Mouse (Mus musculus): ENCODE data around the gene Ccdc62.

The Ccdc62 gene

DNA sequence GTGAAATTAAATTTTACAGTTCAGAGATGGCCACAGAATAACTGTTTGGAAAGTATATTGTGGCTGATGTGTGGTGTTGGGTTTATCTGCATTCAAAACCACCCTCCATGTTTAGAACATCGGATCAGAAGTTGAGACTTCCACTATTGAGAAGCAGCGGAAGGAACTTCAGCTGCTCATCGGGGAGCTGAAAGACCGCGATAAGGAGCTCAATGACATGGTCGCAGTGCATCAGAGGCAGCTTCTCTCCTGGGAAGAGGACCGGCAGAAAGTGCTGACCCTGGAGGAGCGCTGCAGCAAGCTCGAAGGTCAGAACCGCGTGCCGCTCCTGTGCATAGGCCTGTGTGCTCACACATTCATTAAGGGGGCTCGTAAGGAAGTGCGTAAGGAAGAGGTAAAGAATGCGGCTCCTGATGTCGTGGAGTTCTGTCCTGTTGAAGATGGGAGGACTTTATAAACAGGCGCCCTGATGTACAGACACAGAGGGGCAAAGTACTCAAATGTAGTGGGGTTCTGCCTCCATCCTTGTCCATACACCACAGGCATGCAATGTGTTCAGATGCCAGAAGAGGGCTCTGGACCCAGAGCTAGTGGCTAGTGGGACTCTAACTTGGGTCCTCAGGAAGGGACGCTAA, 3.6 kb downstream of the Ccdc62 start:
- in situ Hi-C loops (cut with MboI; ENCODE audit: low sequenced_read_pairs) = no loop called here

DNA sequence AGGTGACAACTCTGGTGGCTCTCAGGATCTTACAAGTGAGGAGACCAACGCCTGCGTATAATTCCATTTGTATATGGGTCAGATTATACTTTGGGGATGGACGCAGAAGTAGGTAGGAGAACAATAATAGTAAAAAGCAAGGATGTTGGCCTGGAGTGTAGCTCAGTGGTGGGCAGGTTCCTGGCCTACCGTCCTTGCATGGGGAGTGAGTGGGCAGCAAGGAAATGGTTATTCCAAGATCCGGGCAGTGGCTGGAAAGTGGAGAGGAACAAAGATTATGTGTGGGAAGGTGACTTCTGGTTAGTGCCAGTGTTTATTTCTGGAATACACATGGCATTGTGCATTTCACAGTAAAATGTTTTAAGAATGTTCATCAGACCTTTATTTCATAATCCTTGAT, 5.5 kb downstream of the Ccdc62 start:
- in situ Hi-C loops (cut with MboI; ENCODE audit: low sequenced_read_pairs) = no loop called here

DNA sequence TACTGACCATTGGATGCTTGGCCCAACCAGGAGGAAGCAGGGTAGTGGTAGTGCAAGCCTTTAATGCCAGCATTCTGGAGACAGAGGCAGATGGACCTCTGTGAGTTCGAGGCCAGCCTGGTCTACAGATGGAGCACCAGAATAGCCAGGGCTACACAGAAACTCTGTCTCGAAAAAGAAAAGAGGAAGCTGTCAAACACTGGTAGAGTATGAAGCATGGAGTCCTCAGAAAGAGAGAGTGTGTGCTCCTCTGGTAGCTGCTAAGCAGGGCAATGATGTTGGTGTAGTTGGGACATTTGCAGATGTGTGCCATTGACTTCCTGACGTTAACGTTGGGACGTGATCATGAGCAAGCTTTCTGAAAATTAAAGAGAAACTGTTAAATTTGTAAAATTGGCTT, 8.0 kb downstream of the Ccdc62 start:
- in situ Hi-C loops (cut with MboI; ENCODE audit: low sequenced_read_pairs) = no loop called here

DNA sequence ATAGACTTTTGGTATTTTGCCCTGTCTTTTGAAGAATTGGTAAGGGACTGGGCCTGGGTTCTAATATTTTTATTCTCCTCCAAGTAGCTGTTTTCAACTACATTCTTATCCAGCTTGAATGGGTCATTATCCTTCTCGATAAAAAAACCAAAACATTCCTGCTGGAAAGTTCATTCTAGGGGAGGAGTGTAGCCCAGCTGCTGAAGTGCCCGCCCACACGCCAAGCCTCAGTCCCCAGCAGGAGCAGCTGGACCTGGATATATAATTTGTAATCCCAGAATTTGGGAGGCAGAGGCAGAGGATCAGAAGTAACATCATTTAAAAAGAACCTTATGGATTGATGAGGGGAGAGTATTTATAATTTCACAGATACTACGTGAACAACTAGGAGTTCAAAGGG, 16.1 kb downstream of the Ccdc62 start:
- in situ Hi-C loops (cut with MboI; ENCODE audit: low sequenced_read_pairs) = loop anchor here (5.0 kb wide), 1 partner anchor 41 kb away; no protein-coding TSS in a partner anchor

DNA sequence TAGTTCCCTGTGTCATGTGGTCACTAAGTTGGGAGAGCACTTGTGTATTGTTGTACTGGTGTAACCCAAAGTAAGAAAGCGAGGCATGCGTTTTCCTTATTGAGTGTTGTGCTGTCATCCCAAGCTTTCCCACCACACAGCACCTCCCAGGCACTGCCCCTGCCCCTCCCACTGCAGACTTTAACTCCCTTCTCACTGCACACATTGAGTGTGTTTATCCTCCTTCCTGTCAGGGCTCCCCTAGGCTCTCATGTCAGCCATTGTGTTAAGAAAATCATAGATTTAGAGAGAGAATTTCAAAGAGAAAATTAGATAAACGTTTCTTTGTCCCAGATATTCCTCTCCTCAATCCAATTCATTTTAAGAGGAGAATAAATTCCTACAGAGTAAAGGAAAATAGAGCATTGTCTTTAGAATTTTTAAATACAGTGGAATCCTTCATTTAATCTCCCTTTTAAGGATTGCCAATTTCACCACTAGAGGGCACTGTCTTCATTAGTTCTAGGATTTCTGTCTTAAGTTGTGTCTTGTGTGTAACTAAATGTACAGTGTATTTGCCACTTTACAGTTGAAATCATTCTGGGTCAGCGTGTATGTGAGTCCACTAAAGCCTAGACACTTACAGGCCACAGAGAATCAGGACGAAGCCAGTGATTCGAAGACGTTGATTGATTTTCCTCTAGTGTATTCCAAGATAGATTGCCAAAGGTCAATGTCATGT, 16.7 kb downstream of the Ccdc62 start:
- in situ Hi-C loops (cut with MboI; ENCODE audit: low sequenced_read_pairs) = loop anchor here (5.0 kb wide), 1 partner anchor 40 kb away; no protein-coding TSS in a partner anchor

DNA sequence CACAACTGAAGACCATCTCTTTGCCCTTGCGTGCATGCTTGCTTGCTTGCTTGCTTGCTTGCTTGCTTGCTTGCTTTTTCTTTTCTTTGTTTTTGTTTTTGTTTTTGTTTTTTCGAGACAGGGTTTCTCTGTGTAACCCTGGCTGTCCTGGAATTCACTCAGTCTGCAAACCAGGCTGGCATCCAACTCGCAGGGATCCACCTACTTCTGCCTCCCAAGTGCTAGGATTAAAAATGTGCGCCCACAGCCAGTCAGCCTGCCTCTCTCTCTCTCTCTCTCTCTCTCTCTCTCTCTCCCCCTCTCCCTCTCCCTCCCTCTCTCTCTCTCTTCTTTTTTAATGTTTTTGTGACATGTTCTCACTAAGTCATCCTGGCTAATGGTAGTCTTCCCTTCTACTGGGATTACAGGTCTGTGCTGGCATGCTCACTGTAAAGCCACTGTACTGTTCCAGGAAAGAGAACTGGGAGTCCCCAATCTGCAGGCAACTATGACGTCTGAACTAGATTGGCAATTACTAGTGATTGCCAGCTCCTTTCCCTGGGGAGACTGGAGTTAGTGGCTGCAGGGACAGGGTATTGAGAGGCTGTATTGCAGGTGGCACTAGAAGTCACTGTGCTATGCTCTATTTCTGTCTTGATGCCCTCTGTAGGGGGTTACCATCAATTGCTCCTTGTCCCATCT, 22.0 kb downstream of the Ccdc62 start:
- in situ Hi-C loops (cut with MboI; ENCODE audit: low sequenced_read_pairs) = no loop called here

DNA sequence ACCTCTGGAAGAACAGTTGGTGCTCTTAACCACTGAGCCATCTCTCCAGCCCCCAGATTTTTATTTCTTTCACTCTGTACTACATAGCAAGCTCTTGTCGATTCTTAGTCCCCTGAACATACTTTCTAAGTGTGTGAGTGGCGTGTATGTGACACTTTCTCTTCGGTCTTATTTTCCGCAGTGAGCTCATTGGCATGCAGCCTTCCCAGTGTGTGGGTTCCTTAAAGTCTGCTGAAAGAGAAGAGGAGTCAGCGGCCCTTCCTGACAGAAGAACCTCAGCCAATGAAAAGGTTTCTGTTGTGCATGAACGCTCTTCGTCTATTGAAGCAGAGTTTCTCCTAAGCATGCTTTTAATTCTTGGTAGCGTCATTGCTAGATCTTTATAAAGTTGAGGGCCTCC, 26.7 kb downstream of the Ccdc62 start:
- in situ Hi-C loops (cut with MboI; ENCODE audit: low sequenced_read_pairs) = no loop called here

DNA sequence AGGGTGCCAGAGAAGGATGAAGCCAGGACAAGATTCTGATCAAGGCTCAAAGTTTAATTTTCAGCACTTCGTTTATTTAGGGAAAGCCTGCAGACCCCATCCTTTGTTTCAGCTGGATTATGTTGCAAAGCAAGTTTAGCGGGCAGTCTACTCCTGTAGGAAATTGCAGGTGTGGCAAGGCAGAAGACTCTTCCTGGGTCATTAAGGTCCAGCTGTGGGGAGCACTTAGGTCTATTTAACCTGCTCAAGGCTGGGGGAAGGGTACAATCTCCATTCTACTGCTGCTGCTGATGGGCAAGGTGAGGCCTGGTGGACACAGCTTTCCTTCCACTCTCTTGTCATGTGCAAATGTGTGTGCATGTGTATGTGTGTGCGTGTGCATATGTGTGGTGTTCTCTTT, 28.5 kb downstream of the Ccdc62 start:
- in situ Hi-C loops (cut with MboI; ENCODE audit: low sequenced_read_pairs) = no loop called here

DNA sequence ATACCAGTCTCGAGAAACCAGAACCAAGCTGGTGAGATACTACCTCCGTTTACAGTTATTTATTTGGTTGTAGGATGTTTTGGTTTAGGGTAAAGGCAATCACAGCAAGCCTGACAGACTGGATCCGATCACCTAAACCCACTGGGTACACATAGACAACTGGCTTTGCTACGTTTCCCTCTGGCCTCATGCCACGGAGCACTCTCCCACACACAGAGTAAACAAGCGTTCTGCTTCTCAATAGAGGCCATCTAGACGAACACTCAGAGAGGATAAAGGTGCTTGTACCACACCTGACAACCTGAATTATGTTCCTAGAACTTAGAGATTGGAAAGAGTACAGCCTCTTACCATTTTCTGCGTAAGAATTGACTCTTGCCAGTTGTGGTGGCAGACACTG, 29.6 kb downstream of the Ccdc62 start:
- in situ Hi-C loops (cut with MboI; ENCODE audit: low sequenced_read_pairs) = no loop called here

DNA sequence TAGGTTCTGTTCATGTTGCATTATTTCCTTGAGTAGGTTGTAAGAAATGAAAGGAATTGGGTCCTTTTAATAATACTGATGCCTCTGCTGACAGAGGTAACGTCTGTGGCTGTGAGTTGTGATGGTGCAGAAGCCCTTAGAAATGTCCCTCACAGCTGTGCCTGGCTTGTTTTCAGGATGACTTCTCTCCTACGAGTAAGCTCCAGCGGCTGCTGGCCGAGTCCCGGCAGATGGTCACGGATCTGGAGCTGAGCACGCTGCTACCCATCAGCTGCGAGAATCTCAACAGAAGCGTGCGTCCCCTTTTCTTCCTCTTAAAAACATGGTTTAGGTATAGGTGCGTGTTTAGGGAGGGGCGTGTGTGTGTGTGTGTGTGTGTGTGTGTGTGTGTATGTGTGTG, 30.6 kb downstream of the Ccdc62 start:
- in situ Hi-C loops (cut with MboI; ENCODE audit: low sequenced_read_pairs) = no loop called here

DNA sequence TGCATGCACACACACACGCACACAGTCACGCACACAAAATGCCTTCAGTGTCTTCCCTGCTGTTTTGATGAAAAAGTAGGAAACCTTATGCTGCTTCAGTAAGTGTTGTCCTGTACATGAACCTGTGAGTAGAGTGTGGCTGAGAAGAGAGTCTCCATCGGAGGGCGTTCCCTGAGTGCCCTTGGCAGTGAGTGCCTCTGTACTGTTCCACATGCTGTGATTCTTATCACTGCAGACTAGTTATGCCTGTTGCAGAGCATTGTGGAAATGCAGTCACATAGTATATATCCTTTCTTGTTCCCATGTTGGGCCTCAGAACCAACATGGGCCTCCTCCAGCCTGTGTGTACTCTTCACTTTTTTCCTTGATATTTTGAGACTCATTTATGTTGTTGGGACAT, 33.7 kb downstream of the Ccdc62 start:
- in situ Hi-C loops (cut with MboI; ENCODE audit: low sequenced_read_pairs) = no loop called here

DNA sequence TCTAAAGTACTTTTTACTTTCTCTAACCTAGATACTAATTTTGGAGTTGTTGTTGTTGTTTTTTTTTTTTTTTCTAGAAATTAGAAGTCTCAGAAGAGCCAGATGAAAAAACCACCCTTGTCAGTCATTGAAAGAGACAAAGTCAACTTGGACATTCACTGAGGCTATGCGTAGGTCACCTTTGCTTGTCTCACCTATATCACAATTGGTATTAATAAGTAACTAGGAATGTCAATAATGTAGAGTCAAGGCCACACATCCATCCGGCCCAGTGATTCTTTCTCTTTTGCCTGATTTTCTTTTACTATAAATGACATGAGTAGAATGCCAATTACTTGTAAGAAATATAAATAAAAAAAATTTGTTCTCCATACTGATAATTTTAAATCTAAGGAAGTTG, 36.3 kb downstream of the Ccdc62 start:
- in situ Hi-C loops (cut with MboI; ENCODE audit: low sequenced_read_pairs) = no loop called here

DNA sequence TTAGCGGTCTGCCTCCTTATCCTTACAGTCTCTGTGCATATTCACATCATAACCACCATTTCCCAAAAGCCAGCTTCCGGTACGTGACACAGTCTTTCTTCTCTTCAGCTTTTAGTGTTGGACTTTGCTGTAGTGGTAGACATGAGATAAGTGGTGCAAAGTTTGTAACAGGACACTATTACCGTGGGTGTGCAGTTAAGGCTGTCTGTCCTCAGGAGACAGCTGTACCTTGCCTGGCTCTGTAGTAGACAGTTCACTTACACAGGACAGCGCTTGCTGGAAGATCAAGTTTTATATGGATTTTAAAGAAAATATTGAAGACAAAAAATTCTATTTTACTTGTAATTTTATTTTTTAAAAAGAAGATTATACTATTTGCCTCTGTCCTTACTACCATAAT, 38.0 kb downstream of the Ccdc62 start:
- in situ Hi-C loops (cut with MboI; ENCODE audit: low sequenced_read_pairs) = no loop called here

DNA sequence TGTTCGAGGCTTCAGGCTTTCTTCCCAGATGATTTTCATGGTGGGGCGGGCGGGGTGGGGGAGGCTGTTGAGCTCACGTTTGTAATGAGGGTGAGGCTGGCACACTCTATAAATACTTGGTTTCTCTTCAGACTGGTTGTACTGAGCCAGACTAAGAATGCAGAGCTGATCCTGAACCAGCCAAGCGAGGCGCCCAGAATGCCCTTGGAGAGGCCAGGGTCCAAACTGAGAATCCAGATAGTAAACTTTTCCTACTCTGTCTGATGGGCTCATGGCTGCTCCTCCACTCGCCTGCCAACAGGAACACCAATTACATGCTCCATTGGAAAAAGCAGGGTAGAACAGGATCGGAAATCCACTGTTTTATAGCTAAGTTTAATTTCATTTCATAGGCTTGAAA, 38.7 kb downstream of the Ccdc62 start:
- in situ Hi-C loops (cut with MboI; ENCODE audit: low sequenced_read_pairs) = no loop called here

DNA sequence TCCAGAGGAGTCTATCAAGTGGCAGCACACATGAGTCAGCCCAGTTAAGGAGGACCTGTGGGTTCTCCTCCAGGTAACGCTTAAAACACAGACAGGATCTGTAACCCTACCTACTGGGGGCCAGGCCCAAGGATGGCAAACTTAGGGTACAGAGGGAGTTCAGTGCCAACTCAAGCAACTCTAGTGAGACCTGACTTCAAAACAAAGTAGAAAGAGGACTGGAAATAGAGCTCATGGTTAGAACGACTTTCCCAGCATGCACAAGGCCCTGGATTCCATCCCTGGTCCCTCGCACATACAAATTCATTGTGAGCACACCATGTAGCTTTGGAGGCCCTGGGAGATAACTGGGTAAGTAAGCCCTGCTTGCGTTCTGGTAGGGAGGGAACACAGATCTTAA, 40.1 kb downstream of the Ccdc62 start:
- in situ Hi-C loops (cut with MboI; ENCODE audit: low sequenced_read_pairs) = no loop called here

DNA sequence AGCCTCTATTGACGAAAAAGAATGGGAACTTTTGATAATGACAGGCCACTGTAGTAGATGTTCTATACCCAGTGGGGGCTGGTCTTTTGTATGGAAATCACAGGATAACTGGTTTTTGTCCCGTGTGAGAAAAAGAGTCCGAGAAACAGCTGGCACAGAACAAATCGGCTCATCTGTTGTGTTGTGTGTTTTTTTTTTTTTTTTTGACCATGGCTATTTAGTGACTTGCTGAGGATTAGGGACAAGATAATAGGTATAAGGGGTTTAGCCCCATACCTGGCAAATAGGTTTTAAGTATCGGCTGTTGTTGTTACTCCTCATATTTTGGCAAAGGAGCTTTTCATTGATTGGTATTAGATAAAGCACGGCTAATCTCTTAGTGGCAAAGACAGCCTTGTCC, 42.0 kb downstream of the Ccdc62 start:
- in situ Hi-C loops (cut with MboI; ENCODE audit: low sequenced_read_pairs) = no loop called here

DNA sequence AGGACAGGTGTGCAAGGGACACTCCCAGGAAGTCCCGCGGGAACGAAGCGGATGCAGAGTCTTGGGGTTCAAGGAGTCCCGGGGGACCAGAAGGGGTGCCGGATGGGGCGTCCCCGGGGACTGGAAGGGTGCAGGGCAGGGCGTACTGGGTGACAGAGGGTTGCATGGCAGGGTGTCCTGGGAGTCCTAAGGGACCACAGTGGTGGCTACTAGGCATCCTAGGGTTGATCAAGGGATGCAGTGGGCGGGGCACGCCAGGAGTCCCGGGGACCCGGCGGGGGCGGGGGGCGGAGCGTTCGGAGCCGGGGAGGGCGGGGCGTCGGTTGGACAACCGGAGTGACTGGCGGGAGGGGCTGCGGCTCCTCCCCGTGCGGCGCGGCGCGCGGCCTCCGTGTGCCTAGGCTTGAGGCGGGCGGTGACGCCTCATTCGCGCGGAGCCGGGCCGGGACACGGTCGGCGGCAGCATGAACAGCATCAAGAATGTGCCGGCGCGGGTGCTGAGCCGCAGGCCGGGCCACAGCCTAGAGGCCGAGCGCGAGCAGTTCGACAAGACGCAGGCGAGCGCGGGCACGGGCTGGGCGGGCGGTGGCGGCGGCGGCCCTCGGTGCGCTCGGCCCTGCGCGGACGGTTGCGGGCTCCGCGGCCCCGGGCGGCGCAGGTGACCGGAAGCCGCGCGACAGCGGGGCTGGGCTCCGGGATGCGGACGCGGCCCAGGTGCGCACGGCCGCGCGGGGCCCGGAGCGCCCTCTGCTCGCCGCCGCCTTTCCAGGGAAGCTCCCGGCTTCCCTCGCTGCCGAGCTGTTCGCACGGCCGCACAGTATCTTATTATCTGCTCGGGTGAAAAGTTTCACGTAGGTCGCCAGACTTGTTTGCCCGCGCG, 43.1 kb downstream of the Ccdc62 start, which contains the start of gene Hip1r:
TSS of gene Hip1r (plus strand) at position 330 of the 880 bp plus-strand sequence.
- in situ Hi-C loops (cut with MboI; ENCODE audit: low sequenced_read_pairs) = no loop called here

DNA sequence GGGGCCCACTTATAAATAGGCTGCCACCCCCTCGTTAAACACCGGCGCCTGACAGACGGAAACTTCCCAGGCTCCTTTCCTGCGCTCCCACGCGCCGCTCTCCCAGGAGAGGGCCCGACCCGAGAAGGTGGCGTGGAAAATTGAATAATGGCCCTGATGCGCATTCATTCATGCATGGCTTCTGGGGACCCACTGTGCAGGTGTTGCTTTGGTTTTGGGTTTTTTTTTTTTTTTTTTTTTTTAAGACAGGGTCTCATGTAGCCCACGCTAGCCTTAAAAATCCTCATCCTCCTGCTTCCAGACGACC, 43.7 kb downstream of the Ccdc62 start:
- in situ Hi-C loops (cut with MboI; ENCODE audit: low sequenced_read_pairs) = no loop called here

DNA sequence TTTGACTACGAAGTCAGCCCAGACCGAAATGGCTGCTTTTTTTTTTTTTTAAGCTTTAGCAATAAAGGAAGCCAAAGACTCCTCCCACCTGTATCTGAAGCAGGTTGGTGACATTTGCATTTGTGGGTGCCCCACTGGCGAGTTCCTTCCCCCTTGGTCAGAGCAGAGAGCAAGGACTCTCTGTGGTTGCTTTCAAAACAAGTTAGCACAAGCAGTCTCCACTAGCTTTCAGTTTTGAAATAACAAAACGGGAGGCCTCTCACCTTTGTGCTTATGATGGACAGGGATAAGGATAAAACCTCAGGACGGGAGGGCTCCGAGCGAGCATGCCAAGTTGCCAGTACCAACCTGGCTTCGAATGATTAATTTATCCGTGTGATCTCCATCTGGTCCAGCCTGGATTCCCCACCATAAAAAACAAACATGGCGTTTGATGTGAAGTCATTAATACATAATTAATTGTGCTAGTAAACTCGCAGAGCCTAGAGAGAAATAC, 44.2 kb downstream of the Ccdc62 start:
- in situ Hi-C loops (cut with MboI; ENCODE audit: low sequenced_read_pairs) = no loop called here

DNA sequence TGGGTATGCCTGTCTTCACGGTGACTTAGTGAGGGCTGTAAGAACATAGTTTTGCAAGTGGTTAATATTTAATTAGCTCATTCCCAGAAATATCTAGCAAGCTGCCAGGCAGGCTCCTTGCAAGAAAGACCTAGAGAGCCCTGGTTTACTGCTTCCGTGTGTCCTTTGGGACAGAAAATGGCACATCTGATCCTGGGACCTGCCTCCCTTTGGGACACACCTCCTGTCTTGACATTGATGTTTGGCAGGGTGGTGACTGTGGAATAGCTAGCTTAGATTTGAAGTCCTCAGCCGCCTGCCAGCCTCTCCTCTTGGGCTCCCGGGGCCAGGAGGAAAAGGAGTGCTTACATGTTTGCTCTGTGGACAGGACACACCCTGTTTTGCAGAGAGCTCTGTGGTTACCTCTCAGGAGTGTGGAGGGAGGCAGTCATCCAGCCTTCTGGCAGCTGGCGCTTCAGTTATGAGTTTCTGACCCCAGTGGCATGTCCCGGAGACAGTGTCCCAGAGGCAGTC, 45.2 kb downstream of the Ccdc62 start:
- in situ Hi-C loops (cut with MboI; ENCODE audit: low sequenced_read_pairs) = no loop called here

DNA sequence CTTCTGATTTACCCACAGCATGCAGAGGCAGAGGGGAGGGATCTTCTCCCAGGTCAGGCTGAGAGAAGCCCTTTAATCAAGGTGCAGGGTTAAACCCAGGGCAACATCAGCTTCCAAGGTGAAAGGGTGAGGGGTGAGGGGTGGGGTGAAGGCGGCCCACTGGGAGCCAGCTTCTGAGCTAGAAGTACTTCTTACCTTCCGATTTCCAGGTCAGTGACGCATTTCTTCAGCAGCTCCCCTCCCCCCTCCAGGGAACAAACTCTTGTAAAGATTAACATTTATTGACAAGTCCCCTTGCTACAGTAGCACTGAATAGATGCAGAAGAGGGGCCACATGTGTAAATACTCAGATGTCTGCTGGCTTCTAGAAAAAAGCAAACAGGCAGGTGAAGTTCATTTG, 46.8 kb downstream of the Ccdc62 start:
- in situ Hi-C loops (cut with MboI; ENCODE audit: low sequenced_read_pairs) = no loop called here
